Mouse (Mus musculus) erythroblast, adult 5-6 weeks (primary cell): ENCODE results near the gene Slc9b2. TPM values are rescaled to one million over a fixed set of nuclear protein-coding genes. Genes with fewer than 3 reads are reported as not detected.

Source experiments
- total RNA-seq, 2 experiments: library from RNA; stranded (forward) in 1 of 2; stranded (reverse) in 1 of 2; fragments of 150-400 nt in 1 of 2; fragments of 200-764, 138-1000 nt in 1 of 2; gene quantifications; 2 replicates each; pipeline versions ENCODE4 v1.2.3 to v1.2.4; 2015 to 2017; ENCODE audit warnings: low replicate concordance in 2 of 2

Gene Slc9b2
- total RNA-seq, 2 experiments from 2014 or later: not detected

Other genes with a start within 250 kb of the Slc9b2 start
- 147 and 153 TPM in 2 replicates for gene Cenpe, start 95.2 kb upstream of the Slc9b2 start, total RNA-seq (2015; ENCODE audit: low replicate concordance)
- 142 and 167 TPM in 2 replicates for gene Cenpe, start 95.2 kb upstream of the Slc9b2 start, total RNA-seq (2017; ENCODE audit: low replicate concordance)
- gene Bdh2, start 26.5 kb upstream of the Slc9b2 start, total RNA-seq (2015; ENCODE audit: low replicate concordance): not detected in 2 replicates
- gene Bdh2, start 26.5 kb upstream of the Slc9b2 start, total RNA-seq (2017; ENCODE audit: low replicate concordance): not detected in 2 replicates
- not detected in 2 replicates for gene Slc9b1, start 40.3 kb downstream of the Slc9b2 start, total RNA-seq (2015; ENCODE audit: low replicate concordance)
- not detected in 2 replicates for gene Slc9b1, start 40.3 kb downstream of the Slc9b2 start, total RNA-seq (2017; ENCODE audit: low replicate concordance)
- gene Cisd2, start 116.2 kb downstream of the Slc9b2 start, total RNA-seq (2015; ENCODE audit: low replicate concordance): 20.1 and 21.1 TPM in 2 replicates
- gene Cisd2, start 116.2 kb downstream of the Slc9b2 start, total RNA-seq (2017; ENCODE audit: low replicate concordance): 9.6 and 13.4 TPM in 2 replicates
- 298 and 352 TPM in 2 replicates for gene Ube2d3, start 130.4 kb downstream of the Slc9b2 start, total RNA-seq (2015; ENCODE audit: low replicate concordance)
- gene Ube2d3, start 130.4 kb downstream of the Slc9b2 start, total RNA-seq (2017; ENCODE audit: low replicate concordance): 160 and 276 TPM in 2 replicates
- gene Manba, start 177.9 kb downstream of the Slc9b2 start, total RNA-seq (2015; ENCODE audit: low replicate concordance): 3.1 and 4.6 TPM in 2 replicates
- 7.2 and 8.9 TPM in 2 replicates for gene Manba, start 177.9 kb downstream of the Slc9b2 start, total RNA-seq (2017; ENCODE audit: low replicate concordance)